Mouse (Mus musculus): Measurements from ENCODE around the gene Mia. TPM values are rescaled to one million over a fixed set of nuclear protein-coding genes. Genes with fewer than 3 reads are reported as not detected.

Gene Mia
- total and polyA plus RNA-seq, 3 experiments = 0.44 to 2.0 (median 1.1) TPM

GRCm38 (mm10) chr7:27174496-27174895 lies 6.5 kb downstream of the Mia start:
- no peak overlapping the region for H3K27ac ChIP-seq (ENCODE audit: insufficient read depth, low read depth)
- peaks cover 7% of the 10 kb centered on the region for H3K79me2 ChIP-seq (replicated peaks; ENCODE audit: control insufficient read depth, extremely low read depth, insufficient read depth, poor library complexity, severe bottlenecking)
- dilution Hi-C loops (cut with MboI; ENCODE audit: extremely low pct_ligation_motif_present, extremely low pct_unique_long_range_greater_than_20kb, low sequenced_read_pairs) = no loop called here
- no peak overlapping the region for H3K4me2 ChIP-seq (ENCODE audit: insufficient read depth, low read depth, poor library complexity, severe bottlenecking)
- peaks cover 51 to 64% of the 10 kb centered on the region in 2 experiments for H3K36me3 ChIP-seq (replicated peaks in 1 of 2; ENCODE audit: control insufficient read depth in 1 of 2, insufficient read depth in 1 of 2, low read length in 1 of 2)
- TF ChIP-seq MAFK (IDR thresholded peaks at IDR 0.05; ENCODE audit: insufficient replicate concordance, low read length) (no peak), ZC3H11A (IDR thresholded peaks at IDR 0.05; ENCODE audit: low read depth, low read length) (no peak), USF1 (IDR thresholded peaks at IDR 0.05; ENCODE audit: low read depth, low read length) (no peak), MAZ (IDR thresholded peaks at IDR 0.05; ENCODE audit: low read depth, low read length) (no peak), JUN (IDR thresholded peaks at IDR 0.05; ENCODE audit: insufficient read depth, low read depth, low read length) (no peak), EP300 (IDR thresholded peaks at IDR 0.05; ENCODE audit: low read length) (no peak), PAX5 (IDR thresholded peaks at IDR 0.05; ENCODE audit: low read length) (no peak), USF2 (conservative IDR thresholded peaks at IDR 0.05; ENCODE audit: low read depth, low read length) (no peak), ZKSCAN1 (IDR thresholded peaks at IDR 0.05; ENCODE audit: borderline replicate concordance, low read depth, low read length) (no peak), ETS1 (conservative IDR thresholded peaks at IDR 0.05; ENCODE audit: low read depth, low read length) (no peak), TBP (conservative IDR thresholded peaks at IDR 0.05; ENCODE audit: low read depth, low read length) (no peak), BHLHE40 (IDR thresholded peaks at IDR 0.05; ENCODE audit: low read depth, low read length) (no peak), MXI1 (IDR thresholded peaks at IDR 0.05; ENCODE audit: low read depth, low read length) (no peak), CHD1 (IDR thresholded peaks at IDR 0.05; ENCODE audit: low read depth, low read length) (no peak), GABPA (IDR thresholded peaks at IDR 0.05; ENCODE audit: insufficient replicate concordance, low read depth, low read length) (no peak)
- no peak for DNase-seq (ENCODE audit: extremely low read depth)
- H3K27me3 ChIP-seq (replicated peaks) = no peaks in the 10 kb centered on the region
- H3K9ac ChIP-seq (ENCODE audit: insufficient read depth, low read depth) = no peak overlapping the region
- in situ Hi-C loops (cut with MboI; ENCODE audit: low pct_ligation_motif_present, low pct_unique_long_range_greater_than_20kb, low sequenced_read_pairs) = no loop called here
- no peaks in the 10 kb centered on the region for H3K9me3 ChIP-seq (replicated peaks; ENCODE audit: low read length)
- no peak overlapping the region for H3K4me3 ChIP-seq (replicated peaks in 1 of 3; ENCODE audit: low read depth in 2 of 3, low read length in 2 of 3, poor library complexity in 1 of 3)
- peaks cover 0 to 65% of the 10 kb centered on the region in 2 experiments; a peak in 2 of 4 replicates for H3K4me1 ChIP-seq (ENCODE audit: control insufficient read depth in 1 of 2, insufficient read depth in 2 of 2)

DNA sequence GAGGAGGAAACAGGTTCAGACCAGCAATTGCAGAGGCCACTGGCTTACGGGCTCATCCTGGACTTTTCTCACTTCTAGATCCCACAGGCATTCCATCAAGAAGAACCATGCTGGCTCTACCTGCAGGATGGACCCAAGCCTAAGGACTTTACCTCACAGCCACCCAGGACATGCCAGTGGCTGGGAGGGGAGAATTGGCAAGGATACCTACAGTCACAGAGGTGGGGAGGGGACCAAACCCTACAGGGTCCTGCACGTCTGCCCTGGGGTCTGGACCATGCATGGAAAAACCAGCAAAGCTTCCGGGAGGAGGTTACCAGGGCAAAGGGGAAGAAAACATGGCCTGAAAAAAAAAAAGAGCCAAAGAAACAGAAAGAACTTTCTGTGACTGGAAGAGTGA lies 10.0 kb downstream of the Mia start:
- DNase-seq (ENCODE audit: extremely low read depth) = no peak
- H3K4me1 ChIP-seq (ENCODE audit: control insufficient read depth in 1 of 2, insufficient read depth in 2 of 2) = peaks cover 18 to 82% of the 10 kb centered on the region in 2 experiments
- H3K79me2 ChIP-seq (replicated peaks; ENCODE audit: control insufficient read depth, extremely low read depth, insufficient read depth, poor library complexity, severe bottlenecking) = no peaks in the 10 kb centered on the region
- H3K9ac ChIP-seq (ENCODE audit: insufficient read depth, low read depth) = no peak overlapping the region
- no peaks in the 10 kb centered on the region for H3K27me3 ChIP-seq (replicated peaks)
- in situ Hi-C loops (cut with MboI; ENCODE audit: low pct_ligation_motif_present, low pct_unique_long_range_greater_than_20kb, low sequenced_read_pairs) (no loop called here), dilution Hi-C loops (cut with MboI; ENCODE audit: extremely low pct_ligation_motif_present, extremely low pct_unique_long_range_greater_than_20kb, low sequenced_read_pairs) (no loop called here)
- no peak overlapping the region for H3K4me2 ChIP-seq (ENCODE audit: insufficient read depth, low read depth, poor library complexity, severe bottlenecking)
- H3K27ac ChIP-seq (ENCODE audit: insufficient read depth, low read depth) = no peak overlapping the region; the same call in 1 of the 2 replicates
- H3K4me3 ChIP-seq (replicated peaks in 1 of 3; ENCODE audit: low read depth in 2 of 3, low read length in 2 of 3, poor library complexity in 1 of 3) = no peak overlapping the region
- H3K36me3 ChIP-seq (replicated peaks in 1 of 2; ENCODE audit: control insufficient read depth in 1 of 2, insufficient read depth in 1 of 2, low read length in 1 of 2) = peaks cover 50 to 71% of the 10 kb centered on the region in 2 experiments
- no peaks in the 10 kb centered on the region for H3K9me3 ChIP-seq (replicated peaks; ENCODE audit: low read length)
- no peak for TF ChIP-seq SIN3A (IDR thresholded peaks at IDR 0.05; ENCODE audit: low read length)
- no peak for TF ChIP-seq GABPA (IDR thresholded peaks at IDR 0.05; ENCODE audit: insufficient replicate concordance, low read depth, low read length)
- TF ChIP-seq PAX5 (IDR thresholded peaks at IDR 0.05; ENCODE audit: low read length) = no peak
- no peak for TF ChIP-seq CTCF (conservative IDR thresholded peaks at IDR 0.05 in 1 of 2, IDR thresholded peaks at IDR 0.05 in 1 of 2; ENCODE audit: low read depth in 2 of 2, low read length in 2 of 2)
- TF ChIP-seq CHD2 (IDR thresholded peaks at IDR 0.05; ENCODE audit: low read length) = no peak
- no peak for TF ChIP-seq ZNF384 (IDR thresholded peaks at IDR 0.05; ENCODE audit: low read depth, low read length)
- TF ChIP-seq MAFK (IDR thresholded peaks at IDR 0.05; ENCODE audit: insufficient replicate concordance, low read length) = no peak
